Mouse (Mus musculus) cerebellum, adult 2 months (tissue): ENCODE results near the gene Agpat1.

ENCODE experiments used
- CTCF ChIP-seq: fragments of 200-500 bp; IDR thresholded peaks from 2 replicates; pipeline ENCODE4 v1.5.1; 2011; ENCODE audit warnings: low read depth, mild to moderate bottlenecking, control low read depth, low read length, moderate library complexity, borderline replicate concordance; ENCODE audit not compliant: insufficient read depth
- POLR2A ChIP-seq: fragments of 200-500 bp; IDR thresholded peaks from 2 replicates; pipeline ENCODE4 v1.6.1; 2011; ENCODE audit warnings: low read length, control low read depth, borderline replicate concordance; ENCODE audit not compliant: insufficient read depth

- TF ChIP-seq CTCF, result no peak
- TF ChIP-seq POLR2A, result no peak
Measured at GRCm38 (mm10) chr17:34563354-34563753, 40.7 kb upstream of the Agpat1 start.
